ENCODE assay signal across 25 mouse cellular contexts in the genomic region with DNA sequence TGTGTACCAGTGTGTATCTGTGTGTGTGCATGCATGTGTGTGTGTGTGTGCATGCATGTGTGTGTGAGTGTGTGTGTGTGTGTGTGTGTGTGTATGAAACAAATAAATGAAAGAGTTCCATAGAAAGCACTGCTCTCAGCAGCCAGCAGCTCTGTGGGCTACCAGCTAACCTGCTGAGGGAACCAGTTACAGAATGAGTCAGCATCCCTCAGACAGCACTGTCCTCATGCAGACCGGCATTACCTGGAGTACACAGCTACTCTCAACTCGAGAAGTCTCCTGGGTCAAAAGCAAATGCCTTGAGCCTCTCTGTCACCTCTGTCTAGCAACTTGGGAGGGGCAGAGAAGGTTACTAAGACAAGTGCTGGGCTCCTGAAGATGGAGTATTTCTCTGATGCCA. TPM values are rescaled to one million over a fixed set of nuclear protein-coding genes. Genes with fewer than 3 reads are reported as not detected.
DNase-seq lines count a peak whose midpoint lies in the region; ATAC-seq lines count a peak whose summit lies in the region.
"Had no signal": no experiment of that assay in that cellular context is flagged by ENCODE, and none has a peak within 500 bp of the region (broad histone marks: within the 10 kb centered on the region; RNA-seq: fewer than 3 reads in every experiment).

No protein-coding gene starts in this region.

- H3K27ac ChIP-seq in forebrain, embryonic 14.5 days (ENCODE audit: low read depth, low read length) = no peak overlapping the region
- H3K27ac ChIP-seq: forebrain, embryonic 15.5 days; hindbrain, embryonic 14.5 days; kidney, postnatal 0 days; neural tube, embryonic 12.5 days had no signal

- 46% methylated on average over 2 of the region's 2 CpGs for WGBS in forebrain, embryonic 14.5 days

- peaks cover 10% of the 10 kb centered on the region for H3K27me3 ChIP-seq in forebrain, embryonic 14.5 days (replicated peaks; ENCODE audit: control insufficient read depth, insufficient read depth, low read length)

- no peak overlapping the region for H3K4me2 ChIP-seq in forebrain, embryonic 14.5 days (ENCODE audit: low read length)
- H3K4me2 ChIP-seq: forebrain, embryonic 15.5 days; hindbrain, embryonic 14.5 days; midbrain, embryonic 11.5 days; neural tube, embryonic 12.5 days had no signal

- ATAC-seq in frontal cortex, adult (ENCODE audit: low TSS enrichment) = peak; percentile 64; the same call in 1 of the 2 replicates
- peak; percentile 68 for ATAC-seq in CD4-positive, CD25-positive, alpha-beta regulatory T cell, adult 4 months
- peak; percentile 68 for ATAC-seq in erythroblast, adult 5-6 weeks (replicated peaks; ENCODE audit: low FRiP score, poor library complexity, severe bottlenecking)
- 0 out of 2 replicates have a peak, but pooled peaks have one; percentile 32 for ATAC-seq in neutrophil, adult 5-6 weeks (ENCODE audit: extremely low read depth, insufficient number of reproducible peaks, low FRiP score, poor library complexity, severe bottlenecking)
- no peak for ATAC-seq in forebrain, embryonic 14.5 days
- ATAC-seq: forebrain, embryonic 15.5 days had no signal

- H3K4me3 ChIP-seq in forebrain, embryonic 14.5 days (ENCODE audit: low read depth, low read length) = no peak overlapping the region
- H3K4me3 ChIP-seq: erythroblast, embryonic 14.5 days; forebrain, embryonic 15.5 days; neural tube, embryonic 12.5 days had no signal

- H3K4me1 ChIP-seq in forebrain, embryonic 14.5 days (ENCODE audit: control insufficient read depth, insufficient read depth, low read length) = no peaks in the 10 kb centered on the region
- H3K4me1 ChIP-seq: forebrain, embryonic 15.5 days; neural tube, embryonic 12.5 days had no signal

- no peaks in the 10 kb centered on the region for H3K36me3 ChIP-seq in forebrain, embryonic 14.5 days (ENCODE audit: control insufficient read depth, insufficient read depth, low read length)
- H3K36me3 ChIP-seq: forebrain, embryonic 15.5 days; neural tube, embryonic 12.5 days had no signal

- DNase-seq in frontal cortex, postnatal 36 days (ENCODE audit: low spot score in 2 of 2) = no peak
- DNase-seq in forebrain, embryonic 14.5 days (ENCODE audit: low spot score) = no peak
- no peak for DNase-seq in spleen, adult 12 weeks (ENCODE audit: low spot score)
- DNase-seq: adrenal gland, postnatal 25 days; B cell, adult 2 months; cerebellum, adult 11-12 months; cerebellum, postnatal 14 days; heart, postnatal 36 days; kidney, adult 18-20 months; layer of hippocampus, postnatal 36 days; liver; lung, adult 2 months; lung, postnatal 36 days; spleen, adult 18-20 months; thymus, postnatal 25 days had no signal

- H3K9ac ChIP-seq in forebrain, embryonic 14.5 days (ENCODE audit: low read length) = no peak overlapping the region
- H3K9ac ChIP-seq: forebrain, embryonic 15.5 days; hindbrain, embryonic 14.5 days; neural tube, embryonic 12.5 days had no signal

- no peaks in the 10 kb centered on the region for H3K9me3 ChIP-seq in forebrain, embryonic 14.5 days (replicated peaks; ENCODE audit: control insufficient read depth, low read length)
- H3K9me3 ChIP-seq: forebrain, embryonic 15.5 days; neural tube, embryonic 12.5 days had no signal

RNA-seq across cellular contexts. Expression of a gene that starts 48.5 kb away (rescaled TPM):
- polyA plus RNA-seq in CD4-positive, CD25-positive, alpha-beta regulatory T cell, adult 4 months (2017; shearing (Covaris generic)) = 10 to 100 TPM; 18.0 to 22.0 TPM
- 9.6 and 12.5 TPM in 2 replicates for total RNA-seq in erythroblast, adult 5-6 weeks (2015; ENCODE audit: low replicate concordance)
- 8.8 and 9.5 TPM in 2 replicates for total RNA-seq in erythroblast, adult 5-6 weeks (2017; ENCODE audit: low replicate concordance)
- total RNA-seq in neutrophil, adult 5-6 weeks (2017) = 5.8 and 6.6 TPM in 2 replicates
- polyA plus RNA-seq in forebrain, embryonic 14.5 days (2014; fragmentation: Nextera tagmentation; extraction: Ambion mirVana) = 19.0 and 21.3 TPM in 2 replicates
